Mouse (Mus musculus) inflammation-experienced regulatory T-cells, adult 6 months (primary cell): ENCODE data around the gene Lgals9. TPM values are rescaled to one million over a fixed set of nuclear protein-coding genes. Genes with fewer than 3 reads are reported as not detected.
"Not testable (repeated sequence)": the region's sequence is repeated elsewhere in the genome, so short reads cannot be mapped to it uniquely, and the experiment has no call there.

Experiments
- ATAC-seq: one replicate; pipeline ENCODE4 v1.8.0; 2017
- polyA plus RNA-seq, 3 experiments: library from polyadenylated mRNA; unstranded; fragments of 100-300 nt; shearing (Covaris generic); gene quantifications; one replicate each; pipeline ENCODE4 v1.2.1; 2017

Gene Lgals9
- polyA plus RNA-seq: 100 to 1,000 TPM; 166 to 316 (median 259) TPM

DNA sequence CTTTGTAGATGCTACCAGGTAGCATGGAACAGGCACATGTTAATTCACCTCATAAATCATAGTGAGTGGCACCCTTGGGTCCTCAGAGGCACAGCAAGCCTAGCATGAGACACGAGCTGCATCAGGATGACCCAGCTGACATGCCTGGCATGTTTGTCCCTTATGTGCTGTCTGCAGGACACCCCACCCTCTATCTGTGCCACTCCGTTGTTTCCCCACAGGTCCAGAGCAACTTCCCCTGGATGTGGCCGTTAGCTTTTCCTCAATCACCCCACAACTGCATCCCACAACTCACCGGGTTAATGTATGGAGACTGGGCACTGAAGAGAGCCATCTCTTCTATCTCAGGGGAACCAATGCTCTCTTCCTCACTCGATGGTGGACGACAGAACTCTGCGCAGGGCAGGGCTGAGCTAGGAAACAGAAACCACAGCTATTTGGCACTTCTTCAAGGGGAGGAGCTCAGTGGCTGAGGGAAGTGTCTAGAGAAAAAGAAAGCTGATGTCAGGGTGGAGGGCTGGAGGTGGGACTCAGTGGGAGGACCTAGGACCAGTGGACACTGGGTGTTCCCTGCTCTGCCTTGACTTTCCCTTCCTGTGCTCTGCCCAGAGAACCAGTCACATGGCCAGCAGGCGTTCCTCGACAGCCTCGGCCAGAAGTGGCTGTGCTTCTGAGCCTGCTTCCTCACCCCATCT is at the start of gene Lgals9:
Gene Lgals9, minus strand, starts transcription at position 464 of the 695 bp plus-strand sequence.
- peak; percentile 83 for ATAC-seq

DNA sequence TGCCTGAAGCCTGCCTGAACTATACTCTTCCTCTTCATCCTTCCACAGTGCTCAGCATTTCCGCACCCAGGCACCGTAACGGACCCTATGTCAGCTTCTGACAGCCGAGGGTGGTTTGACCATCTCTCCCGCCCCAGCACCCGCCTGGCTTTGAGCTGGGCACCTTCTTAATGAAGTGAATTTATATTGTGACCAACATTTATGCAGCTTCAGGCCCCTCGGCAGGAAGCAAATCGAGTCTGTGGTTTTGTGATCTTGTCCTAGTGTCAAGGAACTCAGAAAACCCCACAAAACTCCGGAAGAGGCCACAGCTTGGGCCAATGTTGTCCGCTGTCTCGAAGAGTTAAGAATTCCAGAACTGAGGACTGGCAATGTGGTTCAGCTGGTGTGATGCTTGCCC is 48.9 kb upstream of the Lgals9 start:
- ATAC-seq: no peak

DNA sequence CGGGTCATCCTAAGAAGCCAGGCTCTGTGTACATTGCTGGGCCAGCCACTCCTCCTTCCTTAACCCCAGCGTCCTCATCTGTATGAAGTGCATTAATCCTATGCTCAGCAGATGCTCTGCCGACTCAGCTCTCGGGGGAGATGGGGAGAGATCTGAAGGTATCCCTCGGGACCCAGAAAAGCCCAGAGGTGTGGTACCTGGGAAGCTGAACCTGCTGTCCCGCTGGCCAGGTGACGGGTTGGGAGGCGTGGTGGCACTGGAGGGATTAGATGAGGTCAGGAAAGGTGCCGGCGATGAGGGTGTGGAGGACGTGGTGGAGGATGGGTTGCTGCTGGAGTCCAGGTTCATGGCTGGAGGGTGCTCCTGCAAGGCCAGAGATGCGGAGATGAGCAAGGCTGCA is 48.3 kb upstream of the Lgals9 start:
- no peak for ATAC-seq

- ATAC-seq: no peak
These were observed 46.7 kb upstream of the Lgals9 start for GRCm38 (mm10) chr11:79031452-79031746.

DNA sequence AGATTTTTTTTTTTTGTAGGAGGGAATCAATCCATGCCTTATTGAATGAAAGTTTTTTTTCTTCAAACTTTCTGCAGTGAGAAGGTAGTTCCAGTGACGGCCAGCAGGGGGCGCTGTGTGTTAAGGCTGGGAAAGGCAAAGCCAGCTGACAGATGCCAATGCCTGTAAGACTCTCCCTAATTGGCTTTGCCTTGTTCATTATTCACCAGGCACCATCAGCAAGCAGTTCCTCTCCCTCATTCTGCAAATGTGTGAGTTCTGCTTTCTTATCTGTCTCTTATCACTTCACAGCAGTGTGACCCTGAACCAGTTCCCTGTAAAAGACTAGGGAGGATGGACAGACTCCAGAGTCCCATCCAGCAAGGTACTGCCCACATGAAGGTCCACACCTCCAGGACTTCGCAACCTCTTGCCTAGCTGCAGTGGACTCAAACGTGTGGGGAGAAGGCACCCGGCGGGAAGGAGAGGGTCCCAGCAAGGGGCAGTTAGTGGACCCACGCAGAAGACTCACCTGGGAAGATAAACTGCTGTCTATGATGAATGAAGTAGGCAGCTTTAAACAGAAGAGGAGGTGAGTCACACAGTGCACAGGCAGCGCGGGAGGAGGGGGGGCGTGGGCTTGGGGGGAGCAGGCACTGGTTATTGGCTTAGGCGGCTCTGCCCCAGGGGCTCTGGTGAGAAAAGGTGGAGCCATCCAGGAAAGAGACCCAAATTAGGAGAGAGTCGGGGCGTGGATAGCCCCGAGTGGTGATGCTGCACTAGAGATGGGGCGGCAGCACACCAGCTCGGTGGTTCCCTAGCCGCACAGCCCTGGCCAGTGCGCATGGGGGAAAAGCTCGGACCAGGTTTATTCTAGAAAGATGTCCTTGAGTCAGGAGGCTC is 46.1 kb upstream of the Lgals9 start:
- ATAC-seq: peak; percentile 60

DNA sequence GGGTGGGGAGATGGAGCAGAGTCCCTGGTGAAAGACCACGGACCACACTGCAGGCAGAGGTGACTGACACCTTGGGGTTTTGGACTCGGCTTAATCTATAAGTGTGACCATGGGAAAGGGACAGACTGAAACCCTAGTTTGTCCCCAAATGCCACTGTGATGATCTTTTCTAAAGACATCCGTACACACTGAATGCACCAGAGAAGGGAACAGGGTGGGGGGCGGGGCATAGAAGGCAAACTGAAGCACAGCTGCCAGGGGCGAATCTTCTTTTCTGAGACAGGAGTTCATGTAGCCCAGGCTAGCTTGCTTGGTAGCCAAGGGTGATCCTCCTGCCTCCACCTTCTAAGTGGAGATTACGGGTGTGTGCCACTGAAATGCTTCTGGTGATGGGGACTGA is 39.0 kb upstream of the Lgals9 start:
- ATAC-seq: peak; percentile 35

GRCm38 (mm10) chr11:79023342-79023741 is 38.6 kb upstream of the Lgals9 start:
- ATAC-seq: peak; percentile 96

- peak; percentile 17 for ATAC-seq
These were observed 38.1 kb upstream of the Lgals9 start for GRCm38 (mm10) chr11:79022836-79023235.

GRCm38 (mm10) chr11:79020535-79021045 is 35.8 kb upstream of the Lgals9 start:
- ATAC-seq: no peak

GRCm38 (mm10) chr11:79019839-79020534 is 35.2 kb upstream of the Lgals9 start:
- no peak for ATAC-seq

GRCm38 (mm10) chr11:79018954-79019704 is 34.4 kb upstream of the Lgals9 start:
- no peak for ATAC-seq

- no peak for ATAC-seq
These were observed 32.4 kb upstream of the Lgals9 start for GRCm38 (mm10) chr11:79017161-79017606.

DNA sequence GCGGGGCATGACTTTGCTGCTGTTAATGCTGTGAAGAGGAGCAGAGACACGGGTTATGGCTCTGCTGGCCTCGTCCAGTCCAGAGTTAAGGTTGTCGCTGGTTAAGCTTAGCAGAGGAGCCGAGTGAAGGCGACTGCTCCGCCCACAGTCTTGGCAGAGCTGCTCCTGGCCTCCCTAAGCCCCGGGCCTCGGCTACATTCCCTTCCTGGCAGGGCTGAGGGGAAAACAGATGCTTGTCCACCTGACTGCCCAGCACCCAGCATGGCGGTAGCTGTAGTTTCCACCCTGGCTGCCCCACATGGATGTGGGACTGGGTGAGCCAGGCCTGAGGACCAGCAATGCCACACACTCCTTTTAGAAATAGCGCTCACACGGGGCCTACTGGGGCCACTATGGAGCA is 31.5 kb upstream of the Lgals9 start:
- no peak for ATAC-seq

DNA sequence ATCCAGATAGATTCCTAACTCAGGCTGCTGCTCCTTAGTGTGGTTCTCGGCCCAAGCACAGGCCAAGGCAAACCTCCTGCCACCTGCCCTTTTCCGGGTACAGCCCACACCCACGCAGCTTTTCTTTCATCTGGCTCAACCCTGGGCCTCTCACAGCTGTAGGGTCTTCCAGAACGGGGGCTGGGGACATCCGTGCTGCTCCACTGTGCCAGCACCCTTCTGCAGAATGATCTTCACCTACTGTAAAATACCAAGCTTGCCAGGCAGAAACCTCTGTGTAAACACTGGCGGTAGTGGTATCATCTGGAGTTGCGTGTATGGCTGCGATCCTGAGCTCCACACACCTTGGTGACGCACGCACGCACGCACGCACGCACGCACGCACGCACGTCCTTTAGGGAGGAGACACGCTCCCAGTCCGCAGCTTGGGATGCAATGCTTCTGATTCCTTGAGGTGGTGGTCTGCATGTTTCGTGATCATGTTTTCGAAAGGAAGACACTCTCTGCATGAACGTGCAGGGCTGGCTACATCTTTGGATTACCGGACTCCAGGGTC is 31.0 kb upstream of the Lgals9 start:
- ATAC-seq: no peak

DNA sequence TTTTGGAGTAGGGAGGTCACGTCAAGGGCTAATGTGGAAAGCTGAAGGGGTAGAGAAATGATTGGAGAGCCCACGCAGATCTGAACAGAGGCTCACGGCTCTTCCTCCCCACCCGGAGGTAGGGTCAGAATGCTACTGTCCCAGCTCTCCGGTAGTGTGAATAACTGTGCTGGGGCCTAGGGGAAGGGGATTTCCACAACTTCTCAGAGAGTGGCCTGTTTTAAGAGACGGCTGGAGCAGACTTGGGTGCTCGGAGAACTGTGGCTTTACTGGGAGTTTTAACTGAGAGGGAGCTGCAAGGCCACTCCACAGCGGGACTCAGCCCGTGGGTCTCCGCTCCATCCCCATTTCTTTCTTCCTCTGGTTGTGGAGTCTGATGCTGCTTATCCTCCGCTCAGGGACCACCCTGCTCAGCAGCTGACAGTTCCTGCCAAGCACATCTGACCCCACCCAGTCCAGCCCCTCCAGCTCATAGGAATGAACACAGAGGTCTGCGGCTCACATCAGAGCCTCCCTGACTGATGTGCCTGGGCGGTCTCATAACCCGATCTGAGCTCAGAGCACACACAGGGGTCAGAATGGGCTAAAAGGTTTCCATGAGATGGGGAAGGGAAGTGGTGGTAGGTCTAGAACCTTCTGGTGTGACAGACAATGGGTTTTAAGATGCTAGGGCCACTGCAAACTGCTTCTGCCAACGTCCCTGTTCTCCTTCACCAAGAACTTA is 30.0 kb upstream of the Lgals9 start:
- ATAC-seq: no peak

- no peak for ATAC-seq
These were observed 29.1 kb upstream of the Lgals9 start for GRCm38 (mm10) chr11:79013806-79014205.

GRCm38 (mm10) chr11:79013056-79013455 is 28.3 kb upstream of the Lgals9 start:
- ATAC-seq: no peak

- ATAC-seq: no peak
These were observed 27.8 kb upstream of the Lgals9 start for GRCm38 (mm10) chr11:79012529-79012928.

DNA sequence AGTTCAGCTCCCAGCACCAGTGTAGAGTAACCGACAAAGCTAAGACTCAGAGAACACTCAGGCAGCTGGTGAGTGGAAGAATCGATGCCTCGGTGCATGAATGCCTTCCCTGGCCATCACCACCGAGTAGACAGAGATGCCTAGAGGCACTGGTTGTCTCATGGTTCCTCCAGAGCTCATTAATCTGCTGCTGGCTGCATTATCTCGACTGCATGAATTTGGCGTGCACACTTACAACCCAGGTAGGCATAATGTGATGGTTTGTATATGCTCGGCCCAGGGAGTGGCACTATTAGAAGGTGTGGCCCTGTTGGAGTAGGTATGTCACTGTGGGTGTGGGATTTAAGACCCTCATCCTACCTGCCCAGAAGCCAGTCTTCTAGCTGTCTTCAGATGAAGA is 24.1 kb upstream of the Lgals9 start:
- no peak for ATAC-seq

- no peak for ATAC-seq
These were observed 23.4 kb upstream of the Lgals9 start for GRCm38 (mm10) chr11:79008007-79008775.

- ATAC-seq: not testable (repeated sequence)
These were observed 22.6 kb upstream of the Lgals9 start for GRCm38 (mm10) chr11:79007356-79007755.
